Mouse (Mus musculus) heart, embryonic 13.5 days (tissue): Measurements from ENCODE around the gene Il18. TPM values are rescaled to one million over a fixed set of nuclear protein-coding genes. Genes with fewer than 3 reads are reported as not detected.

Source experiments
- ATAC-seq: fragments of 200-750 bp; cut with Nextera tagmentation; 2 replicates; pipeline ENCODE4 v1.8.0; 2017; ENCODE audit warnings: moderate TSS enrichment; ENCODE audit not compliant: insufficient number of reproducible peaks, low FRiP score, low TSS enrichment; ENCODE audit errors: extremely low read depth
- H3K27ac ChIP-seq: fragments of 300-500 bp; sonication (generic); replicated peaks from 2 replicates; pipeline ENCODE4 v1.5.1; 2015; ENCODE audit warnings: moderate library complexity, mild to moderate bottlenecking, inconsistent platforms
- H3K27me3 ChIP-seq: fragments of 300-500 bp; sonication (generic); replicated peaks from 2 replicates; pipeline ENCODE4 v1.6.1; 2015; ENCODE audit warnings: mild to moderate bottlenecking, inconsistent platforms
- H3K36me3 ChIP-seq: fragments of 300-500 bp; sonication (generic); 2 replicates; pipeline ENCODE4 v1.6.1; 2015; ENCODE audit warnings: mild to moderate bottlenecking, inconsistent platforms
- H3K4me1 ChIP-seq: fragments of 300-500 bp; sonication (generic); 2 replicates; pipeline ENCODE4 v1.6.1; 2015; ENCODE audit warnings: inconsistent platforms
- H3K4me2 ChIP-seq: fragments of 300-500 bp; sonication (generic); 2 replicates; pipeline ENCODE4 v1.6.1; 2015; ENCODE audit warnings: inconsistent platforms, mild to moderate bottlenecking, moderate library complexity
- H3K4me3 ChIP-seq: fragments of 300-500 bp; sonication (generic); 2 replicates; pipeline ENCODE4 v1.5.1; 2015; ENCODE audit warnings: moderate library complexity, mild to moderate bottlenecking, inconsistent platforms
- H3K9ac ChIP-seq: fragments of 300-500 bp; sonication (generic); 2 replicates; pipeline ENCODE4 v1.6.1; 2015; ENCODE audit warnings: inconsistent platforms, mild to moderate bottlenecking, moderate library complexity
- H3K9me3 ChIP-seq: fragments of 300-500 bp; sonication (generic); 2 replicates; pipeline ENCODE4 v1.6.1; 2016; ENCODE audit warnings: inconsistent platforms
- WGBS: fragments of 180-500 bp; shearing (Covaris S2); methylation state at CpG from one replicate; pipeline ENCODE4 v1.1.7; 2015; ENCODE audit warnings: mixed read lengths; 5-methylcytosine and 5-hydroxymethylcytosine counted together
- polyA plus RNA-seq: library from polyadenylated mRNA; unstranded; fragments of >200 nt; fragmentation: Nextera tagmentation; extraction: Ambion mirVana; gene quantifications from 2 replicates; pipeline ENCODE4 v1.2.1, GENCODE M21; 2015

Il18 gene
- polyA plus RNA-seq, 1 experiment from 2014 or later, result 7.1 TPM

- H3K27me3 ChIP-seq, result no peaks in the 10 kb centered on the region
- no peak overlapping the region for H3K4me2 ChIP-seq
- H3K4me1 ChIP-seq, result no peaks in the 10 kb centered on the region
- H3K27ac ChIP-seq, result no peak overlapping the region
- no peaks in the 10 kb centered on the region for H3K9me3 ChIP-seq
- WGBS, result 62% methylated on average over 6 of the region's 6 CpGs
- ATAC-seq, result no peak
- no peak overlapping the region for H3K4me3 ChIP-seq
- no peaks in the 10 kb centered on the region for H3K36me3 ChIP-seq
- H3K9ac ChIP-seq, result no peak overlapping the region
Observed at GRCm38 (mm10) chr9:50585145-50585818, 30.7 kb downstream of the Il18 start.

DNA sequence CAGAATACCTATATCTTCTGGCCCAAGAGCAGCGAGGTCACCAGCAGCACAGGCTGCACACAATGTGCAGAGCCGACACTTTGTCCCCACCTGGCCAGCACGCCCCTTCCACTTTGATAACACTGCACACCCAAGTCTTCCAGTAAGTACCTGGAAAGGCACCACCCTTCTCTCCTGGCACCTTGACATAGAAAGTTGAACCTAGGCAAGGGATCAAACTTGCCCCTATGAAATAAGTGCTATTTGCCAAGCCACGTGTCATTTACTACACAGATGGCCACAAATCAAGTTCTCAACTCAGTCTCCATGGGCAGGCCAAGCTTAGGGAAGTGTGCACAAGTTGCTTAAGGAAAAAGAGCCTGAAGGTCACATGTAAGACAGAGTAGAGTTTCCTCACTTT, 32.3 kb downstream of the Il18 start:
- ATAC-seq, result no peak
- no peak overlapping the region for H3K4me3 ChIP-seq
- H3K36me3 ChIP-seq, result no peaks in the 10 kb centered on the region
- no peak overlapping the region for H3K4me2 ChIP-seq
- no peak overlapping the region for H3K9ac ChIP-seq
- no peak overlapping the region for H3K27ac ChIP-seq
- H3K27me3 ChIP-seq, result no peaks in the 10 kb centered on the region
- 68% methylated on average over 4 of the region's 4 CpGs for WGBS
- no peaks in the 10 kb centered on the region for H3K9me3 ChIP-seq
- H3K4me1 ChIP-seq, result no peaks in the 10 kb centered on the region

GRCm38 (mm10) chr9:50590856-50591518, 36.4 kb downstream of the Il18 start:
- peaks cover 16% of the 10 kb centered on the region for H3K36me3 ChIP-seq
- no peaks in the 10 kb centered on the region for H3K9me3 ChIP-seq
- H3K27me3 ChIP-seq, result no peaks in the 10 kb centered on the region
- no peak for ATAC-seq
- no peak overlapping the region for H3K27ac ChIP-seq
- H3K4me2 ChIP-seq, result no peak overlapping the region
- no peak overlapping the region for H3K4me3 ChIP-seq
- H3K4me1 ChIP-seq, result no peaks in the 10 kb centered on the region
- WGBS, result 74% methylated on average over 10 of the region's 10 CpGs
- H3K9ac ChIP-seq, result no peak overlapping the region

GRCm38 (mm10) chr9:50592955-50593354, 38.3 kb downstream of the Il18 start:
- Histone ChIP-seq H3K27ac (no peak overlapping the region), H3K4me2 (no peak overlapping the region), H3K27me3 (no peaks in the 10 kb centered on the region), H3K36me3 (peaks cover 36% of the 10 kb centered on the region), H3K9me3 (no peaks in the 10 kb centered on the region), H3K9ac (no peak overlapping the region), H3K4me3 (no peak overlapping the region), H3K4me1 (no peaks in the 10 kb centered on the region)
- ATAC-seq, result no peak
- WGBS, result 81% methylated on average over 9 of the region's 9 CpGs

- no peaks in the 10 kb centered on the region for H3K4me1 ChIP-seq
- no peaks in the 10 kb centered on the region for H3K9me3 ChIP-seq
- no peak overlapping the region for H3K9ac ChIP-seq
- no peak overlapping the region for H3K27ac ChIP-seq
- no peak overlapping the region for H3K4me3 ChIP-seq
- no peak overlapping the region for H3K4me2 ChIP-seq
- no peaks in the 10 kb centered on the region for H3K27me3 ChIP-seq
- H3K36me3 ChIP-seq, result peaks cover 42% of the 10 kb centered on the region
- WGBS, result 73% methylated on average over 3 of the region's 3 CpGs
- ATAC-seq, result no peak
Observed at GRCm38 (mm10) chr9:50593544-50593943, 38.9 kb downstream of the Il18 start.

- H3K27me3 ChIP-seq, result no peaks in the 10 kb centered on the region
- H3K4me2 ChIP-seq, result no peak overlapping the region
- 79% methylated on average over 12 of the region's 12 CpGs for WGBS
- ATAC-seq, result no peak
- no peaks in the 10 kb centered on the region for H3K9me3 ChIP-seq
- H3K36me3 ChIP-seq, result peaks cover 55% of the 10 kb centered on the region
- no peak overlapping the region for H3K4me3 ChIP-seq
- H3K9ac ChIP-seq, result no peak overlapping the region
- H3K27ac ChIP-seq, result no peak overlapping the region
- no peaks in the 10 kb centered on the region for H3K4me1 ChIP-seq
Observed at GRCm38 (mm10) chr9:50594794-50595417, 40.3 kb downstream of the Il18 start.

GRCm38 (mm10) chr9:50596973-50597372, 42.3 kb downstream of the Il18 start:
- Histone ChIP-seq H3K9ac (no peak overlapping the region), H3K27ac (no peak overlapping the region), H3K4me3 (no peak overlapping the region), H3K4me2 (no peak overlapping the region), H3K27me3 (no peaks in the 10 kb centered on the region), H3K4me1 (peaks cover 17% of the 10 kb centered on the region), H3K9me3 (no peaks in the 10 kb centered on the region), H3K36me3 (peaks cover 67% of the 10 kb centered on the region)
- WGBS, result 86% methylated on average over 8 of the region's 8 CpGs
- ATAC-seq, result no peak

DNA sequence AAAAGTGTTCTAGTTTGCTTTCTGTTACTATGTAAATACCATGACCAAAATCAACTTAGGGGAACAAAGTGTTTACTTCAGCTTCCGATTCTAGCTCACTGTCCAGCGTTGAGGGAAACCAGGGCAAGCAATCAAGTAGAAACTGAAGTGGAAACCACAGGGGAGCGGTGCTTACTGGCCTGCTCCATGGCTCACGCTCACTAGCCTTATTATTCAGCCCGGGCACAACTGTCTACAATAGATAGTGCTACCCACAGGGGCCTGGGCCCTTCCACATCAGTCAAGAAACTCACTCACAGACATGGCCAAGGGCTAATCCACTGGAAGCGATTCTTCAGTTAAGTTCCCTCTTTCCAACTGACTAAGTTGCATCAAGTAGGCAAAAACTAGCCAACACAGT, 46.9 kb downstream of the Il18 start:
- Histone ChIP-seq H3K36me3 (peaks cover 63% of the 10 kb centered on the region), H3K9ac (peak overlapping the region; percentile 61; the same call in 1 of the 2 replicates), H3K27ac (peak overlapping the region; percentile 13)

DNA sequence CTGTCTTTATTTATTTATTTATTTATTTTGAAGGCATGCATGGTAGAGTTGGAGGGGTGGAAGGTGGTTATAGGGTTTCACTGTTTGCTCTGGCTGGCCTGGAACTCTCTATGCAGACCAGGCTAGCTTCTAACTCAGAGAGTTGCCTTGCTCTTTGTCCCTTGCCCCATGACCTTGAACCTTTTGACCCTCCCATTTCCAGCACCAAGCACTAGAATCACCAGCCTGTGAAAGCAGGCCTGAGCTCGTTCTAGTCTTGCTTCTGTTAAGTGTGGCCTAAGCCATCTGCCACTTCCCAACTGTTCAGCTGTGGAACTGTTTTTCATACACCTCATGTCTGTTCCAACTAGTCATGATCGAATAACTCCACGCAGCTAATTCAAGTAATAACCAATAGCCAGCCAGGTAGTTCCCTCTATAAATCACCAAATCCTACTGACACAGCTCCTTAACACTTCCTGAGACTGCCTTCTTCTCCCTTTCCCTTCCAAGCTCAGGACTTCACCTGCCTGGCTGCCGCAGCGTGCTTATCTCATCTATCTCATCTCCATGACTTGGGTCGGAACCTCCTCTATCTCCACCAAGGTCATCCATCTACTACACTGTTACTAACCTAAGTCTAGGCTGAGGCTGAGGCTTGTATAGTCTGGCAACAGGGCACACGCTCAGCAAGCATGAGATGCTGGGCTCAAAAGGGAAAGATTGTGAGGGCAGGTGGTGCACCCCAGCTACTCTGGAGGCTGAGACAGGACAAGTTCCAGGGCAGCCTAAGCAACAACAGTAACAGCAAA, 47.6 kb downstream of the Il18 start:
- no peak for ATAC-seq
- H3K36me3 ChIP-seq, result peaks cover 62% of the 10 kb centered on the region
- H3K4me2 ChIP-seq, result peak overlapping the region; percentile 92
- no peaks in the 10 kb centered on the region for H3K9me3 ChIP-seq
- H3K27me3 ChIP-seq, result no peaks in the 10 kb centered on the region
- peaks cover 36% of the 10 kb centered on the region for H3K4me1 ChIP-seq
- peak overlapping the region; percentile 93 for H3K4me3 ChIP-seq
- 66% methylated on average over 7 of the region's 7 CpGs for WGBS
- H3K9ac ChIP-seq, result peak overlapping the region; percentile 95
- H3K27ac ChIP-seq, result peak overlapping the region; percentile 21

More for the DNA sequence above, 46.9 kb downstream of the Il18 start:
- peak overlapping the region; percentile 92 for H3K4me2 ChIP-seq
- 55% methylated on average over 6 of the region's 6 CpGs for WGBS
- no peak for ATAC-seq
- H3K27me3 ChIP-seq, result no peaks in the 10 kb centered on the region
- no peaks in the 10 kb centered on the region for H3K9me3 ChIP-seq
- peaks cover 36% of the 10 kb centered on the region for H3K4me1 ChIP-seq
- H3K4me3 ChIP-seq, result peak overlapping the region; percentile 93

- Histone ChIP-seq H3K9ac (peak within 1 kb of the TSS; percentile 95), H3K4me3 (peak within 1 kb of the TSS; percentile 93), H3K4me1 (peaks cover 36% of the 10 kb centered on the region), H3K36me3 (peaks cover 62% of the 10 kb centered on the region), H3K9me3 (no peaks in the 10 kb centered on the region), H3K27ac (peak within 1 kb of the TSS; percentile 92), H3K4me2 (peak within 1 kb of the TSS; percentile 92), H3K27me3 (no peaks in the 10 kb centered on the region)
- WGBS, result under 1% methylated on average over 48 of the region's 48 CpGs
- ATAC-seq, result peak; percentile 85
Observed at GRCm38 (mm10) chr9:50603189-50603997, 48.8 kb downstream of the Il18 start, which contains the start of the genes Sdhd and Timm8b. Gene Sdhd (minus strand): TSS chr9:50603812. Gene Timm8b (plus strand): TSS chr9:50603910.
